Mouse (Mus musculus) intestine, embryonic 16.5 days (tissue): ENCODE data around the gene Gbp7. TPM values are rescaled to one million over a fixed set of nuclear protein-coding genes. Genes with fewer than 3 reads are reported as not detected.
"Not testable (repeated sequence)": the region's sequence is repeated elsewhere in the genome, so short reads cannot be mapped to it uniquely, and the experiment has no call there.

Experiments used
- ATAC-seq: fragments of 200-750 bp; cut with Nextera tagmentation; 2 replicates; pipeline ENCODE4 v1.8.0; 2017; ENCODE audit warnings: moderate TSS enrichment, moderate library complexity
- H3K27ac ChIP-seq: fragments of 300-500 bp; sonication (generic); 2 replicates; pipeline ENCODE4 v1.5.1; 2014; ENCODE audit warnings: mild to moderate bottlenecking, low read length
- H3K27me3 ChIP-seq: fragments of 300-500 bp; sonication (generic); replicated peaks from 2 replicates; pipeline ENCODE4 v1.6.1; 2014; ENCODE audit warnings: low read length, control low read depth, mixed read lengths; ENCODE audit not compliant: control insufficient read depth, insufficient read depth
- H3K36me3 ChIP-seq: fragments of 300-500 bp; sonication (generic); 2 replicates; pipeline ENCODE4 v1.6.1; 2014; ENCODE audit warnings: low read length, control low read depth; ENCODE audit not compliant: control insufficient read depth, insufficient read depth
- H3K4me1 ChIP-seq: fragments of 300-500 bp; sonication (generic); 2 replicates; pipeline ENCODE4 v1.6.1; 2014; ENCODE audit warnings: low read length, control low read depth, mixed read lengths; ENCODE audit not compliant: control insufficient read depth, insufficient read depth
- H3K4me2 ChIP-seq: fragments of 300-500 bp; sonication (generic); 2 replicates; pipeline ENCODE4 v1.6.1; 2014; ENCODE audit warnings: low read depth, low read length, control low read depth
- H3K4me3 ChIP-seq: fragments of 300-500 bp; sonication (generic); 2 replicates; pipeline ENCODE4 v1.5.1; 2014; ENCODE audit warnings: mild to moderate bottlenecking, low read length
- H3K9ac ChIP-seq: fragments of 300-500 bp; sonication (generic); 2 replicates; pipeline ENCODE4 v1.6.1; 2014; ENCODE audit warnings: low read depth, low read length
- H3K9me3 ChIP-seq: fragments of 300-500 bp; sonication (generic); 2 replicates; pipeline ENCODE4 v1.6.1; 2016; ENCODE audit warnings: low read length, control low read depth; ENCODE audit not compliant: control insufficient read depth
- WGBS: fragments of 180-500 bp; shearing (Covaris S2); extraction: QIAGEN DNeasy Blood & Tissue Kit; methylation state at CpG from one replicate; pipeline ENCODE4 v1.1.7; 2014; 5-methylcytosine and 5-hydroxymethylcytosine counted together
- polyA plus RNA-seq: library from polyadenylated mRNA; unstranded; fragments of >200 nt; fragmentation: Nextera tagmentation; extraction: Ambion mirVana; gene quantifications from 2 replicates; pipeline ENCODE4 v1.2.1, GENCODE M21; 2015

The Gbp7 gene
- polyA plus RNA-seq, 1 experiment from 2014 or later: 6.8 TPM

- Histone ChIP-seq H3K4me1 (no peaks in the 10 kb centered on the region), H3K4me3 (peak within 1 kb of the TSS; percentile 46), H3K36me3 (no peaks in the 10 kb centered on the region), H3K9me3 (no peaks in the 10 kb centered on the region), H3K9ac (peak within 1 kb of the TSS; percentile 54), H3K27me3 (no peaks in the 10 kb centered on the region), H3K27ac (peak within 1 kb of the TSS; percentile 13; the same call in 1 of the 2 replicates), H3K4me2 (peak within 1 kb of the TSS; percentile 60)
- 0 out of 2 replicates have a peak, but pooled peaks have one; percentile 23 for ATAC-seq
- WGBS: 18% methylated on average over 3 of the region's 3 CpGs
Observed at GRCm38 (mm10) chr3:142559632-142560228, 29.6 kb downstream of the Gbp7 start, which contains the start of gene Gbp3. Gene Gbp3 (plus strand): TSS chr3:142560026.

GRCm38 (mm10) chr3:142560296-142560948 is 30.3 kb downstream of the Gbp7 start:
- peak overlapping the region; percentile 60 for H3K4me2 ChIP-seq
- no peaks in the 10 kb centered on the region for H3K9me3 ChIP-seq
- H3K9ac ChIP-seq: peak overlapping the region; percentile 54
- ATAC-seq: peak; percentile 78
- H3K4me1 ChIP-seq: no peaks in the 10 kb centered on the region
- no peaks in the 10 kb centered on the region for H3K27me3 ChIP-seq
- WGBS: 13% methylated on average over 12 of the region's 12 CpGs
- peak overlapping the region; percentile 46 for H3K4me3 ChIP-seq
- no peaks in the 10 kb centered on the region for H3K36me3 ChIP-seq
- H3K27ac ChIP-seq: peak overlapping the region; percentile 13; the same call in 1 of the 2 replicates

GRCm38 (mm10) chr3:142561045-142561646 is 31.0 kb downstream of the Gbp7 start:
- no peak overlapping the region for H3K4me2 ChIP-seq
- H3K27ac ChIP-seq: no peak overlapping the region
- 88% methylated on average over 14 of the region's 14 CpGs for WGBS
- H3K4me3 ChIP-seq: peak overlapping the region; percentile 46; the same call in 1 of the 2 replicates
- ATAC-seq: no peak
- H3K36me3 ChIP-seq: no peaks in the 10 kb centered on the region
- no peaks in the 10 kb centered on the region for H3K4me1 ChIP-seq
- no peaks in the 10 kb centered on the region for H3K27me3 ChIP-seq
- H3K9ac ChIP-seq: no peak overlapping the region
- H3K9me3 ChIP-seq: no peaks in the 10 kb centered on the region

- H3K27ac ChIP-seq: no peak overlapping the region
- ATAC-seq: no peak
- H3K36me3 ChIP-seq: no peaks in the 10 kb centered on the region
- no peaks in the 10 kb centered on the region for H3K9me3 ChIP-seq
- H3K4me1 ChIP-seq: no peaks in the 10 kb centered on the region
- H3K9ac ChIP-seq: no peak overlapping the region
- H3K4me3 ChIP-seq: no peak overlapping the region
- no peaks in the 10 kb centered on the region for H3K27me3 ChIP-seq
- 83% methylated on average over 7 of the region's 7 CpGs for WGBS
- H3K4me2 ChIP-seq: no peak overlapping the region
Observed at GRCm38 (mm10) chr3:142561666-142562065, 31.5 kb downstream of the Gbp7 start.

- H3K27me3 ChIP-seq, H3K4me3 ChIP-seq, H3K4me1 ChIP-seq, H3K9ac ChIP-seq, H3K36me3 ChIP-seq, H3K27ac ChIP-seq, ATAC-seq, H3K4me2 ChIP-seq, H3K9me3 ChIP-seq: not testable (repeated sequence)
- WGBS: 69% methylated on average over 5 of the region's 5 CpGs
Observed at GRCm38 (mm10) chr3:142567490-142567889, 37.3 kb downstream of the Gbp7 start.

- H3K9me3 ChIP-seq: no peaks in the 10 kb centered on the region
- no peak overlapping the region for H3K9ac ChIP-seq
- WGBS: 94% methylated on average over 4 of the region's 4 CpGs
- no peaks in the 10 kb centered on the region for H3K36me3 ChIP-seq
- no peak for ATAC-seq
- no peaks in the 10 kb centered on the region for H3K4me1 ChIP-seq
- no peak overlapping the region for H3K4me3 ChIP-seq
- no peak overlapping the region for H3K4me2 ChIP-seq
- H3K27me3 ChIP-seq: no peaks in the 10 kb centered on the region
- no peak overlapping the region for H3K27ac ChIP-seq
Observed at GRCm38 (mm10) chr3:142570738-142571137, 40.6 kb downstream of the Gbp7 start.

GRCm38 (mm10) chr3:142577108-142577507 is 47.0 kb downstream of the Gbp7 start:
- Histone ChIP-seq H3K4me2 (no peak overlapping the region), H3K27ac (no peak overlapping the region), H3K9ac (no peak overlapping the region), H3K4me1 (no peaks in the 10 kb centered on the region), H3K9me3 (no peaks in the 10 kb centered on the region), H3K4me3 (no peak overlapping the region), H3K27me3 (no peaks in the 10 kb centered on the region), H3K36me3 (no peaks in the 10 kb centered on the region)
- no peak for ATAC-seq
- WGBS: 81% methylated on average over 3 of the region's 3 CpGs

- H3K9ac ChIP-seq: no peak overlapping the region
- H3K4me3 ChIP-seq: no peak overlapping the region
- 89% methylated on average over 4 of the region's 4 CpGs for WGBS
- H3K27ac ChIP-seq: no peak overlapping the region
- H3K4me1 ChIP-seq: no peaks in the 10 kb centered on the region
- H3K27me3 ChIP-seq: no peaks in the 10 kb centered on the region
- H3K9me3 ChIP-seq: no peaks in the 10 kb centered on the region
- no peak overlapping the region for H3K4me2 ChIP-seq
- ATAC-seq: no peak
- no peaks in the 10 kb centered on the region for H3K36me3 ChIP-seq
Observed at GRCm38 (mm10) chr3:142578342-142578741, 48.2 kb downstream of the Gbp7 start.

GRCm38 (mm10) chr3:142583067-142583466 is 52.9 kb downstream of the Gbp7 start:
- no peaks in the 10 kb centered on the region for H3K27me3 ChIP-seq
- ATAC-seq: no peak
- H3K27ac ChIP-seq: no peak overlapping the region
- 89% methylated on average over 4 of the region's 4 CpGs for WGBS
- H3K4me2 ChIP-seq: no peak overlapping the region
- no peak overlapping the region for H3K4me3 ChIP-seq
- H3K36me3 ChIP-seq: no peaks in the 10 kb centered on the region
- H3K9me3 ChIP-seq: no peaks in the 10 kb centered on the region
- H3K9ac ChIP-seq: no peak overlapping the region
- H3K4me1 ChIP-seq: no peaks in the 10 kb centered on the region
